Mouse (Mus musculus): Measurements from ENCODE around the gene Nt5e.
"Not testable (repeated sequence)": the region's sequence is repeated elsewhere in the genome, so short reads cannot be mapped to it uniquely, and the experiment has no call there.

Nt5e gene

DNA sequence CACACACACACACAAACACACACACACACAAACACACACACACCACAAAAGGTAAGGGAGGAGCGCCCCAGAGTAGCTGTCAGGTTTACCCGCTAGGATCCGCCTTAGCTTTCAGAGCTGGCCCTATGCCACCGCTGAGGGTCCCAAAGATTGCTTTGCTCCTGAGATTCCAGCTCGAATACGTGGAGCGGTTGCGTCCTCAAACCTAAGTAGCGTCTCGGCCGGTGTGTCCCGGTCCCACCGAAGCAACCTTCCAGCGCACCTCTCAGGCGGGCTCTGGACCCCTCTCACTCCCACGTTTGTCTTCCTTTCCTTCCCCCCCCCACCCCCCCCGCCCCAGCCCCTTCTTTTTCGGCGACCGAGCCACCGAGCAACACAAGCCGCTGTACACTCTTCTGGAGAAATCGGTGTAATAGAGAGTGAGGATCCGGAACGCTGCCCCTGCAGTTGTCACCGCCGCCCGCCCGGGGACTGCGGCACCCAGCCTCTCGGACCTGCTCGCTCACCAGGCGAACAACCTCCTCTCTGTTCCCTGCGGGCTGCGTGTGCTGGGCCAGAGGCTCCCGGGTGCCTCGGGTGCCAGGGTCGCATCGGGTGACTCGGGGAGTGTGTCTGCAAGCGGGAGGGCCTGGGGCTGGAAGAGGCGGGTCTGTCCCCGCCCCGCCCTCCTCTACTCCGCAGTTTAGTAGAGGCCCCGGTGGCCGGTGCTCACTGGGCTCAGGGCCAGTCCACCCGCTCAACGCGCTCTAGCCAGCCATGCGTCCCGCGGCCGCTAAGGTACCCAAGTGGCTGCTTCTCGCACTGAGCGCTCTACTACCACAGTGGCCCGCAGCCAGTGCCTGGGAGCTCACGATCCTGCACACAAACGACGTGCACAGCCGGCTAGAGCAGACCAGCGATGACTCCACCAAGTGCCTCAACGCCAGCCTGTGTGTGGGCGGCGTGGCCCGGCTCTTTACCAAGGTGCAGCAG, at the start of gene Nt5e:
TSS of gene Nt5e (plus strand) at position 268 of the 972 bp plus-strand sequence.
- peak; percentile 83 for DNase-seq (ENCODE audit: low spot score)

DNA sequence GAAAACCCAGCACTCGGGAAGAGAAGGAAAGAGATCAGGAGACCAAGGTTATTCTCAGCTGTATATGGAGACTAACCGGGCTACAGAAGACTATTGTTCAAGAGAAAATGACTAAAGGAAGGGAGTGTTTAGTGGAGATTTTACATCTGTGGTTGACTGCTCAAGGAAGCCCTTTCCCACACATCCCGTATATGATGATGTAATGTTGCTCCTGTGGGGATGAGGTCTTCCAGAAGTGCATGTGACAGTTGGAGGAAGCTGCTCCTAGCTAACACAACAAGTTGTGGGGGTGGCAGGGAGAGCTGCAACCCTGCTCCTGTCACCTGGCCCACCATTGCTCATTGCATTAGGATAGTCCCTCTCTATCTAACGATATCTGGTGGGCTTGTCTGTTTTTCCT, 49.4 kb upstream of the Nt5e start:
- no peak for DNase-seq (ENCODE audit: low spot score)

DNA sequence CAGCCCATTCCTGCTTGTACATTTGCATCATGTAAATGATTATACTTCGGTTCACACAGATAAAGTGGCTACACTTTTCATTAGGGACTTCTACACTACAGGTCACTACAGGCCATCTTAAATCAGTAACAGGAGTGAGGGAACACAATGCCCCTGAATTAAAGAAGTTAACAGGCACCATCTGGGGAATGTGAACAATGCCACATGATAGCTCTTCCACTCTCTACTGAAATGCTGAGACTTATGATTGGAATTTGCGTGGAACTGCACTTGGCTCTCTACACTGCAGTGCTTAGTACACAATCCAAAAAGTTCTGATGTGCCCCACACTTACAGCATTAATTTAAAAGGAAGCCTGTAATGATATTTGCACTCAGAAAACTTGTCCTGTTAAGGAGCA, 47.3 kb upstream of the Nt5e start:
- no peak for DNase-seq (ENCODE audit: low spot score)

DNA sequence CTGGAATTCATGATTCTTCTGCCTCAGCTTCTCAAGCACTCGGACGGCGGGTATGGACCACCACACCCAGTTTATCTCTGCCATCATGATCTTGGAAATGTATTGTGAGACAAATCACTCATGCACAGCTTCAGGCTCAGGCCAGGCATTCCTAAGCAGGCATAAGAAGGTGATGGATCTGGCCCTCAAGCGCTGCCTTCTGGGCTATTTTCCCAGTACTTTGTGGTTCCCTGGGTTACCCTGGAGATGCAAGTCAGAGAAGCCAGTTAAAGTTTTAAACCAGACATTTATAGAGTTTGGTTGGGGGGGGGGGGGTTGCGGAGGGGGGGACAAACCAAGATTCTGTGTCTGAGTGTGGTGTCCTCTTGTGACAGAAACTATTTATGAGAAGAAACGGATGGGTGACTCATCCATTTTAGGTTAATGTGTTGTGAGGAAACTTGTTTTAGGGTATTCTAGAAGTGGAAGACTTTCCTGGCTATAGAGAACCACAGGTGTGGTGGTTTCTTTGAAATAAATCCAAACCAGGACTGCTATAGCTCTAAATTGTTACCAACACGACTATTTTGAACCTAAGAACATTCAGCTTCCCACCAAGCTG, 37.3 kb upstream of the Nt5e start:
- no peak for DNase-seq (ENCODE audit: low spot score)

DNA sequence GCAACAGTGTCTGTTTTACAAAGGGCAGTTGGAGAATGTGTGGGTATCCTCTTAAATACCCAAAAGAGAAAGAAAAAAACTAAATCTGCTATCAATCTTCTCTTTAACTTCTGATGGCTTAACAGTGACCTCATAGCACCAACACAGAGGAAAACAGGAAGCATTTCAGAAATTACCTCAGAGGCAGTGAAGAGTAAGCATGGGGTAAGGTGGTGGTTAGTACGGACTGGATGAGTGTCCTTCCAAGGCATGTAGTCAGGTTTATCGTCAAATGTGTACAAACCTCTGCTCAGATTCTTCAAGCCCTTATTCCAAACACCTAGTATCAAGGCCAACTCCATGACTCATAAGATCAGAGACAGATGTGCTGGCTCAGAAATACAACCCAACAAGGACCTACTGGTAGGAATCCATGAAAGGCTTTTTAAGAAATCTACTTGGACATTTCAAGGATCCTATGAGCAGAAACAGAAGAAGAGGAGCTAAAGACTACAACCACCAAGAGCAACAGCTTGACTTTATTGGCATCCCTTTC, 34.1 kb upstream of the Nt5e start:
- DNase-seq (ENCODE audit: low spot score), result no peak

DNA sequence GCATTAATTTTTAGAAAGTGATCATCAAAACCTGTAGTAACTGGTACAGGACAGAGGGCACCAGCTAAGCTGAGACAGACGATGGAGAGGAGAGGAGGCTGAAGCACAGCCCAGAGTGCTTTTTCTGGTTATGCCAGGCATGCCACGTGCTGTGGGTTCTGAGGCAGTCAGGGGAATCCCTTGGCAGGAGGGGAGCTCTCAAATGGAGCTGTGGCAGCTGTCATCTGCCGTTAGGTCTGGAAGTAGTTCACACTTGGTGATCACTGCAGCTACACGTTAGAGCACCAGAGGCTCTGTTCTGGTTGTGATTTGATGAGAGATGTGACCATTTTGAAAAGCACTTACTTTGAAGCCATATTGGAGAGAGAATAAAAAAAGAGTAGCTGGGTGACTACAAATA, 31.2 kb upstream of the Nt5e start:
- DNase-seq (ENCODE audit: low spot score), result no peak

DNA sequence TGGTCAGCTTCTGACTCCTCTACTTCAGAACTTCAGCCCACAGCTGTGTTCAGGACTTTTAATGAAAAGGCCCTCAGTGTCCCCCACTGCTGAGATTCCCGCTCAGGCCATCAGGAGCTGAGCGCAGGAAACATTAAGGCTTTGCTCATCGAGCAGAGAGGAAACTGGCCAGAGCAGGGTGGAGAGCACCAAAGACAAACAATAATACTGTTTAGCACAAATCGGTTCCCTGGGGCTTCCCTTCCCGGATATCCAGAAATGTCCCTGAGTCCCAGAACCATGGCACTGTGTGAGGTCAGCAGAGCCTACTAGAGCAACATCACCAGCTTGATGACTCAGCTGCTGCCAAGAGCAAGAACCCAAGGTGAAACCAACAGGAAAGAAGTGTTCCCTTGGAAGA, 30.7 kb upstream of the Nt5e start:
- no peak for DNase-seq (ENCODE audit: low spot score)

DNA sequence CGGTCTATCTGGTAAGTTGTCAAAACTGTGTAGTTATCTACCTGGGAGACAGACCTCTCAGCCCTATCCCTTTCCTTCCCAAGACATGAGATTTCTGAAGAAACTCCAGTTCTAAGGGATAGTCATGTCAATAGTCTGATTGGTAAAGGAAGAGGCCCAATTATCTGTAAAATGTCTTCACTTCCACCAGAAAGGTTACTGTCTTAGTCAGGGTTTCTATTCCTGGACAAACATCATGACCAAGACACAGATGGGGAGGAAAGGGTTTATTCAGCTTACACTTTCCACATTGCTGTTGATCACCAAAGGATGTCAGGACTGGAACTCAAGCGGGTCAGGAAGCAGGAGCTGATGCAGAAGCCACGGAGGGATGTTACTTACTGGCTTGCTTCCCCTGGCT, 29.8 kb upstream of the Nt5e start:
- not testable (repeated sequence) for DNase-seq (ENCODE audit: low spot score)

DNA sequence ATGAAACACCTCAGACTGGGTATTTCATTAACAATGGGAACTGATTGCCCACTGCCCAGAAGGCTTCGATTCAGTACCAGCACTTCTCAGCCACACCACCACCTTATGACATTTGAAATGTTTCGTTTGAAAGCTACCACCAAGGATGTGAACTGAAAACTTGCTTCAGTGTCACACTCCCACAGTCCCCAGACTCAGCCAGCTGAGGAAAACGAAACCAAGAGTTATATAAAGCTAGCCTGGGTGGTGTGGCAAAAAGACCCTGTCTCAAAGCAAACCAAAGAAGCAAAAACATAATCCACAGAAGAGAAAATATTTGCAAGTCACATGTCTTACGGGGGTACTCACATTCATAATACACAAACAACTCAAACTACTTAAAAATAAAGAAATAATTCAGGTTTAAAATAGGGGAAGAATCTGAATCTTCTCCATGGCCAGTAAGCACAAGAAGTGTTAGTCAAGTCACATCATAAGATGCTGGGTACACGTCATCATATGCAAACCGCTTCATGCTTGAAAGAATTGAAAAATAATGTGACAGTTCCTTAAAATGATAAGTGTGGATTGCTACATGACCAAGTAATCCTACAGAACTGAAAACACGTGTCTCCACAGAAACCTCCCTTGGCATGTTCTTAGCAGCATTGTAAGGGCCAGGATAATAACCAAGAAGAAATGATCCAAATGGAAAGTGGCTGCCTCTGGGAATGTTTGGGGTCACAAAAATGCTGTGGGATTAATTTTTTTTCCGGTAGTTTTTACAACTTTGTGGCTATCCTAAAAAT, 28.9 kb upstream of the Nt5e start:
- DNase-seq (ENCODE audit: low spot score), result no peak

DNA sequence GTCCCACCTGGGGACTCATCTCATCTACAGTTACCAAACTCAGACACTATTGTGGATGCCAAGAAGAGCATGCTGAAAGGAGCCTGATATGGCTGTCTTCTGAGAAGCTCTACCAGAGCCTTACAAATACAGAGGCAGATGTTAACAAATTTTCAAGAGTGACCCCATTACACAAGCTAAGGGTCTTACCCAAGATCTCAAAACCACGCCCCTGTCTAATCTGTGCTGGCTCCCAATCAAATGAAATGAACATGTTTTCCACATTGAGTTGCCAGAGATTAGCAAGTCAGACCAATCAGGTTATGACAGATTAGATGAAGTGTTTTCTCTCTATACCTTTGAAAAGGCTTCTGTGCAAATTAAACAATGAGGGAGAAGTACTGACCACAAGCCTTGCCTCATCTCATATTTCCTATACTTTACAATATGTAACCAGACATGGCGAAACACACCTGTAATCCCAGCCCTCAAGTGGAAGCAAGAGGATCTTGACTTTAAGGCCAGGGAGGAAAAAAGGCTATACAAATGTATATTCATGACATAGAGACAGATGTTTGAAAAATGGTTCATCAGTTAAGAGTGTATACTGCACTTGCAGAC, 19.9 kb upstream of the Nt5e start:
- DNase-seq (ENCODE audit: low spot score), result no peak

DNA sequence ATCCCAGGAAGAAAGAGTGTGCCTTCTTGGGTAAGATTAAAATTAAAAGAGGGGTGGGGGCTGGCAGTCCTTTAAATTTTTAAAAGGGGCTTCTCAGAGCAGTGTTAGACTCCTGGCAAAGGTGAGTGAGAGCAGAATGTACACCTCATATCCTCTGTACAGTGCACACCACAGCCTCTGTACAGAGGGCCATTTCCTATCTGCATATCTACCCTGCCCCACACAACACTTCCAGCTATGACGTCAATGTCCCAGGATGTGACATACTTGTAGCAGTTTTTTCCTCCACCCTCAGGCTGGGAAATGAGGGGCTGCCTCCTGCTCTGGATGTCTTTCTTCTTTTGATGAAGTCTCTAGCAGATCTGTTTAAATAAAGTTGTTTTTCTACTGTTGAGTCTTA, 17.9 kb upstream of the Nt5e start:
- DNase-seq (ENCODE audit: low spot score), result no peak

DNA sequence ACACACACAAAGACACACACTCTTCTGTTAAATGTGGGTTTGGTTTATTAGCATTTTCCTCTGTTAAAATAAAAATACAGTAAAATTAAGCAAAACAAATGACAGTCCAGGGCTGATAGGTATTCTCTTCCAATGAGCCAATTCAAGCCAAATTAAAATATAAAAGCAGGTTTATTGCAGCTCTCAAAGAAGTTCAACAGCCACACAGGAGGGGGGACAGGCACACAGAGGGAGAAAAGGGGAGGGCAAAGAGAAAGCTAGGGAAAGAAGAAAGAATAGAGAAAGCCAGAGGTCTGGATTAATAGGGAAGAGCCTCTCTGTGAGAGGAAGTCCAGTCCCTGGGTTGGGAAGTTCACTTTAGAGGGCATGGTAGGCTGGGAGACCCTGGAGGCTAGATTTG, 7.8 kb upstream of the Nt5e start:
- DNase-seq (ENCODE audit: low spot score), result no peak

DNA sequence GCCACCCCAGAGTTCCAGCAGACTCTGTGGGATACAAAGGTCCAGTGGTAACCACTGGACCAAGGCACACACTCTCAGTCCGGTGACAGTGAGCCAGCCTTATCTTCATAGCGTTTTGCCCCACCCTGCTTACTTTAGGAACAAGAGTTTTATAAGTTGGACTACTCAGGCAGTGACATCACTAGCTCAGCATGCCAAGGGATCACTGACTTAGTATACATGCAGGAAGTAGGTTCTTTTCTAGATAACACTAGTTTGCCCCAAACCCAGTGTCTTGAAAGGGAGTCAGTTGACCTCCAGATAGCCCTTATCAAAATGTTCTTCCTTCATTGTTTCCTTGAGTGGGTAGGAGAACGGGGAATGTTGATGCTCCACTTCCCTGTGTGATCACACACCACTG, 2.4 kb upstream of the Nt5e start:
- no peak for DNase-seq (ENCODE audit: low spot score)

DNA sequence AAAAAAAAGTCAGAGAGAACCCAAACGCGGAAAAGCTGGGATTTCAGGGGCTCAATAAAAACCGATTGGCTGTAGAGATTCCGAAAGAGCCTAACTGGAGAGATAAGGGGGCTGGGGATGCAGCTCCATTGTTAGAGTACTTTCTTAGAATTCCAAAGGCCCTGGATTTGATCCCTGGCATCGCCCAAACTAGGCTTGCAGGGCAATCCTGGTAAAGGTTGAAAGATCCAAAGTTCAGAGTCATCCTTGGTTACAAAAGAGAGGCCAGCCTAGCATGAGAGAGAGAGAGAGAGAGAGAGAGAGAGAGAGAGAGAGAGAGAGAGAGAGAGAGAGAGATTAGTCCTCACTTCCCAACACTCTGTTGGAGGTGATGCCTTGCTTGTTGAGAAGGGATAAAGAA, 1.7 kb downstream of the Nt5e start:
- DNase-seq (ENCODE audit: low spot score), result no peak

DNA sequence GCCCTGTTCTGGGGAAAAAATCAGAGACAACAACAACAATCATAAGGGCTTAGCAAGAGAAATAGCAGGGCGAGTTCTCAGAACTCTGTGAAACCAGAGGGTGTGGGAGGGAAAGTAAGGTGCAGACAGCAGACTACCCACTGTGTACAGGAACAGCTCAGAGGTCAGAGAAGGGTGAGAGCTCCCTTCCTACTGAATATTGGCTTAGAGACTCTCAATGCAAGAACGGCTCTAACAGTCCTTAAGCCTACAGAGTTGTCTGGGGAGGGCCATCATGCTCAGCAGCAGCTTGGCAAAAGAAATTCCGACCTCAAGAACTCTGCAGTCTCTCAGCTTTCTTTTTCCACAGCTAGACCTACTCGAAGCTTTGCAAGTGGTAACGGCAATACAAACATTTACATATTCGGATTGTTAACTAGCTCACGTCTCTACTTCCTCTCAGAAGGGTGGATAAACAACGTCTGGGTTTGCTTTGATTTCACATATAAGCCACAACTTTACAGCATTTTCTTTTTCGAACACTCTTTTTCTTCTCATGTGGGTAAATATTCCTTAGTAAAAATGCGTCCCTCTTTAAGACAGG, 2.3 kb downstream of the Nt5e start:
- no peak for DNase-seq (ENCODE audit: low spot score)

DNA sequence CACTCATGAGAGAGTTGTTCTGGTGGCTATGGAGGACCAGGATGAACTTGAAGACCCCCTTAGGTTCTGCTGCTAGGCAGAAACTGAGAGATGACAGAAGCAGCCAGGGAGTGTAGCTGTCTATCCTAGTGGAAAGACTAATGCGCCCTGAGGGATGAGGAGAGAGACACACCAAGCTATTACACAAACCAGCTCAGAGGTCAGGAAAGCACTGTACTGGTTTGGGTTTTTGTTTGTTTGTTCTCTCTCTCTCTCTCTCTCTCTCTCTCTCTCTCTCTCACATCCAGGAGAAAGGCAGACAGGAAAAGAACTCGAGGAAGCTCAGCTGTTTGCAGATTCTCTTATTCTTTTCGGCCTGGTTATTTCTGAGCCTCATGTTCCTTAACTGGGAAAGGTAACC, 3.3 kb downstream of the Nt5e start:
- no peak for DNase-seq (ENCODE audit: low spot score)

DNA sequence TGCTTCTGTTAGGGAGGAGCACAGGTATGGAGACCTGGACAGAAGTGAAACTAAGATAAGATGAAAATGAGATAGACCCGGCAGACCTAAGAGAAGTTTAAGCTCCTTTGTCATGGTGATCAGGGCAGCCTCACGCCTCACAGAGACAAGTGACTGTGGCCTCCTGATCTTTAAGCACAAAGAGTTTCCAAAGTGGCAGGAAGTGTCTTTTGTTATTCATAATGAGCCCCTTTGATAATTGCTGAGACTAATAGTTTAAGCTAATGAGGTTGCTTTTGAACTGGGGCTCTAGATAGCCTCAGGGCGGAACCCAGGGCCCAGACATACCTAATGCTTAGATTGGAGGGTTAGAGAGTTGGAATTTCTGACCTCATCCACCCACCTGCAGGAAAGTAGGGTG, 5.5 kb downstream of the Nt5e start:
- DNase-seq (ENCODE audit: low spot score), result no peak

DNA sequence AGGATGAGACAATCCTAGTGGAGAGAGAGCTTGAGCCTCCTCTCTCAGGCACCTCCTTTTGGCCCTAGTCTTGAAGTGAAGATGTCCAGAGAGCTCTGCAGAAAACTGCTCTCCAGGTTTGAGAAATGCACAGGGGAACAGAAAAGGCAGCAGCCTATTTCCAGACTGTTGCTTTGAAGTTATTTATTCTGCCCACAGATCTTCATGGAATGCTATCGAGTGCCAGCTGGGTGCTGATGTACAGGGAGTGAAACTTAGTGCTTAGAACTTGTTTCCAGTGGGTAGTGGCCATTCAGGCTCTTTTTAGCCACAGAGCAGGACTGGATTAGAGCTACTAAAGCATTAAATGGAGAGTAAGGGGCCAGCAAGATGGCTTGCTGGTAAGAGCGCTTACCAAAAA, 8.8 kb downstream of the Nt5e start:
- no peak for DNase-seq (ENCODE audit: low spot score)

DNA sequence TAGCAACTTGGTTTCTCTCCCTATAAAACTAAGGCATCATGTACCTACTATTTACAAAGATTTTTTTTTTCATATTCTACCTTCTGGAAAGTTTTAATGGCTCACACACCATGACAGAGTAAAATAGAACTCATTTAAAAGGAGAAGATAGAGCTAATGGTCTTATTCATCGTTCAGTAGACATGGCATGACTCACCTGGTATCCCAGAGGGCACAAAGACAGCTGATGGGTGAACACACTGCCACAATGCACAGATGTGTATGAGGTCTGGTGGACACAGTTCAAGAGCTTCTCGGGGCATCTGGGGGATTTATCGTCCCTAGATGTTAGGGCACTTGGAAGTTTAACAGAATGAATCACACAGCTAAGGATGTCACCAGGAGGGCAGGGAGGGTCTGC, 13.8 kb downstream of the Nt5e start:
- no peak for DNase-seq (ENCODE audit: low spot score)

DNA sequence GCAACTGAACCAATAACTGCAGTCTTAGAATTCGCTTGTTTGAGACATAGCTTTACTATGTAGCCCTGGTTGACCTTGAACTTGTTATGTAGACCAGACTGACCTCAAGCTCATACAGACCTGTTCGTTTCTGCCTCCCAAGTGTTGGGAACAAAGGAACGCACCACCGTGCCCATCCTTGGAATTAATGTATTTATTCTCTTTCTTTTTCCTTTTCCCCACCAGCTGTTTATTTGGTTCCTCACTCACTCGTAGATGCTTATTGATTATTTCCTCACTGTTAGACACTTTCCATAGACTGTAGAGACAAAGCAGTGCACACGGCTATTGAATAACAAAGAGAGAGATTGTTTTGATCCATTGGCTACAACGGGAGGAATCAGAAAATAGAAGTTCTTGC, 15.2 kb downstream of the Nt5e start:
- DNase-seq (ENCODE audit: low spot score), result no peak

DNA sequence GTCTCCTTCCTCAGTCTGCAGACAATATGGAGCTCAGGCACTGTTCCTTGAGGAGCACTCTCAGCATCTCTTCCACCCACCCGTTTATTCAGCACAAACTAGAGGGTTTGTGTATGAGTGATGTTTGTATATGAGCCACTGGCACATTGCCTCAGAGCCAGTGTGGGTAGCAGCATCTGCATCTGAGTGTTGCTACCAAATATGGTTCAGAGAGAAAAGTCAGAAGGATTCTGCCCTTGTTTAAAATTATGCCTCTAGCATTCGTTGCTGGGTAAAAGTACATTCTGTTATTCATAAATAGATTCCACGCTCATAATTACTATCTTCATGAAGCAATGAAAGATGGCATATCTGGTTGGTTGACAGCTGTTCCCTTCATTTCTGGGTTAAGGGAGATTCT, 15.7 kb downstream of the Nt5e start:
- no peak for DNase-seq (ENCODE audit: low spot score)

DNA sequence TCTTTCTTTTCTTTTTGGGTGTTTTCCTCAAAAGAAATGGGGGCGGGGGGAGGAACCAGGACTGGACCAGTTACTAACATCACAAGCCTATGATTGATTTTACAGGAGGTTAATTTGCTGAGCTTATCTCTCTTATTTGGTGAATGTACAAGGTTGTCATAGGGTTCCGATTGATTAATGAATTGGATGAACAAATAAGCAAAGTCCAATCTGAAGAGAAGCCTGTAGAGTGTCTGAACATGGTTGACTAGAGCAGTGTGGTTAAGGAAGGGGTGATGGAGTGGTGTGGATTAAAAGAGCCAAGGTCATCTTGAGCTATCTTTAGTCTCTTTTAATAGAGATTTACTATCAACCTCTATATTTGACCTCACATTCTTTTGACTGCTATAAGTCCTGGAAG, 17.4 kb downstream of the Nt5e start:
- DNase-seq (ENCODE audit: low spot score), result no peak
